Mouse (Mus musculus) cortical plate, adult 2 months (tissue): ENCODE measurements around the gene 6030408B16Rik.

Experiments
- CTCF ChIP-seq: fragments of 200-500 bp; IDR thresholded peaks from 2 replicates; pipeline ENCODE4 v1.5.1; 2011; ENCODE audit warnings: mild to moderate bottlenecking, control low read depth, low read length; ENCODE audit not compliant: insufficient read depth; ENCODE audit errors: extremely low read depth
- POLR2A ChIP-seq: fragments of 200-500 bp; IDR thresholded peaks from 2 replicates; pipeline ENCODE4 v1.6.1; 2011; ENCODE audit warnings: mild to moderate bottlenecking, low read length, control low read depth; ENCODE audit not compliant: insufficient read depth; ENCODE audit errors: extremely low read depth

DNA sequence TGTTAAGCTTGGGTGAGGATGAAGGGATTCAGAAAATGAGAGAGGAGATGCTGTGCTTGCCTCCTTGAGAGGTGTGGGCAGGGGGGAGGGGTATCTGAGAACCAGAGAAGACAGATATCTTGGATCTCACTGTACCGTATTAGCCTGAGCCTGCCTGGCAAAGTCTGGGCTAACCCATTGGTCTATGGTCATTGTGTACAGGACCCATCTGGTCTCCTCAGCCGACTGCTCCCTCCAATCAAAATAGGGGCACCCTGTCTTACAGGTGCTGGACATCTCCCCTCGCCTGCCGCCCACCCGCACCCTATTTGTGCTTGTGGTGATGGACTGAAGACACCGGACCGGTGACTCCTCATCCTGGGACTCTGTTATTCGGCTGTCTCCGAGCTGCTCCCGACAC, 2.6 kb downstream of the 6030408B16Rik start:
- TF ChIP-seq POLR2A (no peak), CTCF (no peak)
